Mouse (Mus musculus): ENCODE data around the gene Tstd2.

Tstd2 gene

GRCm38 (mm10) chr4:46120767-46121166 lies 17.7 kb downstream of the Tstd2 start:
- intact Hi-C loops (cut with DNase I): loop anchor here (5.0 kb wide), 2 partner anchors 88 to 178 kb away; no protein-coding TSS in a partner anchor

GRCm38 (mm10) chr4:46119514-46120094 lies 18.9 kb downstream of the Tstd2 start:
- intact Hi-C loops (cut with DNase I): loop anchor here (5.0 kb wide), 2 partner anchors 87 to 177 kb away; no protein-coding TSS in a partner anchor

- intact Hi-C loops (cut with DNase I): no loop called here
Observed at GRCm38 (mm10) chr4:46117536-46117935, 21.0 kb downstream of the Tstd2 start.

GRCm38 (mm10) chr4:46116544-46117175 lies 21.8 kb downstream of the Tstd2 start:
- intact Hi-C loops (cut with DNase I): no loop called here

GRCm38 (mm10) chr4:46115308-46115707 lies 23.2 kb downstream of the Tstd2 start:
- intact Hi-C loops (cut with DNase I): no loop called here

- intact Hi-C loops (cut with DNase I): no loop called here
Observed at GRCm38 (mm10) chr4:46111361-46111760, 27.1 kb downstream of the Tstd2 start.

GRCm38 (mm10) chr4:46110084-46110483 lies 28.4 kb downstream of the Tstd2 start:
- intact Hi-C loops (cut with DNase I): no loop called here

- intact Hi-C loops (cut with DNase I): no loop called here
Observed at GRCm38 (mm10) chr4:46102078-46102769, 36.3 kb downstream of the Tstd2 start.

- intact Hi-C loops (cut with DNase I): no loop called here
Observed at GRCm38 (mm10) chr4:46101211-46101711, 37.2 kb downstream of the Tstd2 start.

- intact Hi-C loops (cut with DNase I): no loop called here
Observed at GRCm38 (mm10) chr4:46100539-46100938, 38.0 kb downstream of the Tstd2 start.

- intact Hi-C loops (cut with DNase I): no loop called here
Observed at GRCm38 (mm10) chr4:46099132-46099531, 39.4 kb downstream of the Tstd2 start.

- intact Hi-C loops (cut with DNase I): no loop called here
Observed at GRCm38 (mm10) chr4:46097591-46097990, 40.9 kb downstream of the Tstd2 start.

GRCm38 (mm10) chr4:46096546-46096945 lies 41.9 kb downstream of the Tstd2 start:
- intact Hi-C loops (cut with DNase I): no loop called here

- intact Hi-C loops (cut with DNase I): no loop called here
Observed at GRCm38 (mm10) chr4:46095826-46096159, 42.7 kb downstream of the Tstd2 start.

GRCm38 (mm10) chr4:46094916-46095825 lies 43.3 kb downstream of the Tstd2 start:
- intact Hi-C loops (cut with DNase I): no loop called here

GRCm38 (mm10) chr4:46092429-46093076 lies 45.9 kb downstream of the Tstd2 start:
- intact Hi-C loops (cut with DNase I): no loop called here

GRCm38 (mm10) chr4:46089524-46090125 lies 48.9 kb downstream of the Tstd2 start:
- intact Hi-C loops (cut with DNase I): no loop called here

- intact Hi-C loops (cut with DNase I): no loop called here
Observed at GRCm38 (mm10) chr4:46087852-46088251, 50.6 kb downstream of the Tstd2 start.

GRCm38 (mm10) chr4:46087427-46087771 lies 51.1 kb downstream of the Tstd2 start:
- intact Hi-C loops (cut with DNase I): no loop called here

- intact Hi-C loops (cut with DNase I): no loop called here
Observed at GRCm38 (mm10) chr4:46086718-46087426, 51.6 kb downstream of the Tstd2 start.
